Mouse (Mus musculus) brain, embryonic 14.5 days (tissue): ENCODE results near the gene Nyap1. TPM values are rescaled to one million over a fixed set of nuclear protein-coding genes. Genes with fewer than 3 reads are reported as not detected.

Experiments
- DNase-seq: peaks from one replicate; pipeline ENCODE4 v3.0.0-alpha.2; 2011; ENCODE audit warnings: low read depth
- CTCF ChIP-seq: fragments of 200-500 bp; IDR thresholded peaks from 2 replicates; pipeline ENCODE4 v1.5.1; 2012; ENCODE audit warnings: inconsistent platforms, mild to moderate bottlenecking, moderate library complexity, borderline replicate concordance; ENCODE audit not compliant: insufficient read depth, insufficient read length; ENCODE audit errors: extremely low read depth
- POLR2A ChIP-seq: fragments of 200-500 bp; IDR thresholded peaks from 2 replicates; pipeline ENCODE4 v1.6.1; 2012; ENCODE audit warnings: mild to moderate bottlenecking, inconsistent platforms, borderline replicate concordance; ENCODE audit not compliant: poor library complexity, insufficient read depth, insufficient read length, severe bottlenecking; ENCODE audit errors: extremely low read depth
- polyA plus RNA-seq: library from polyadenylated mRNA; depleted of rRNA; stranded (reverse); fragments of >200 nt; gene quantifications from 2 replicates; pipeline ENCODE4 v1.2.3, GENCODE M21; 2012

Gene Nyap1
- polyA plus RNA-seq, 1 experiment, result 208 TPM

DNA sequence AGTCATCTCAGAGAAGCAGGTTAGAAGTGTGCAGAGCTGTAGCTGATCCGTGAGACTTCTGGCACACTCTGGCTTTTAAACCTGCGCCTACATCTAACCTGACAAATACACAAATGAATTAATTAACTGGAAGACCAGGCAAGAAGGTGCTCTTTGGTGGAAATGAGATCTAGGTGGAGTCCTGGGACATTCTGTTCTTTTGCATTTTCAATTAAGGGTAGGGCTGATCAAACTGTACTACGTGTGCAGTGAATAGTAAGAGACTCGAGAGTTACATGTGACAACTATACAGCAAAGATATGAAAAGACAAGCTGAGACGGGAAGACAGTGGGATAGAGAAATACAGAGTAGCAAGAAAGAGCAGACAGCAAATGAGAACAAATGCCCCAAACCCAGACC lies 28.0 kb downstream of the Nyap1 start:
- no peak for DNase-seq
- TF ChIP-seq POLR2A, result no peak
- TF ChIP-seq CTCF, result no peak

- no peak for TF ChIP-seq POLR2A
- no peak for TF ChIP-seq CTCF
- DNase-seq, result peak; percentile 78
These were observed 34.3 kb downstream of the Nyap1 start for GRCm38 (mm10) chr5:137706913-137707633.

- no peak for TF ChIP-seq CTCF
- no peak for TF ChIP-seq POLR2A
These were observed 36.2 kb downstream of the Nyap1 start for GRCm38 (mm10) chr5:137705242-137705641.

GRCm38 (mm10) chr5:137699850-137700249 lies 41.6 kb downstream of the Nyap1 start:
- no peak for DNase-seq
- no peak for TF ChIP-seq CTCF
- TF ChIP-seq POLR2A, result no peak

More at GRCm38 (mm10) chr5:137705242-137705641, 36.2 kb downstream of the Nyap1 start:
- no peak for DNase-seq

DNA sequence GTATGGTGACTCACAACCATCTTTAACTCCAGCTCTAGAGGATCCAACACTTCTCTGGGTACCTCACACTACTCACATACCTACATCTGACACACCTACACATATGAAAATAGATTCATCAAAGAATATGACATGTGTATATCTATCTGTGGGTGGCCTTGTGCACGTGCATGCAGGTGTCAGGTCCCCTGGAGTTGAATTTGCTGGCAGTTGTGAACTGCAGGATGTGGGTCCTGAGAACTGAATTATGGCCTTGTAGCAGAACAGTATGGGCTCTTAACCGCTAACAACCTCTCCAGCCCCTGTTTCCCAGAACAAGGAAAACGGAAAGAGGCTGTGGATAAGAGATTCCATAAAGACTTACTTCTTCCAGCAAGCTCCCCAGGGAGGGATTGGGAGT lies 42.3 kb downstream of the Nyap1 start:
- TF ChIP-seq CTCF (no peak), POLR2A (no peak)
- DNase-seq, result no peak

GRCm38 (mm10) chr5:137695930-137696329 lies 45.5 kb downstream of the Nyap1 start:
- TF ChIP-seq POLR2A (no peak), CTCF (no peak)
- DNase-seq, result no peak

DNA sequence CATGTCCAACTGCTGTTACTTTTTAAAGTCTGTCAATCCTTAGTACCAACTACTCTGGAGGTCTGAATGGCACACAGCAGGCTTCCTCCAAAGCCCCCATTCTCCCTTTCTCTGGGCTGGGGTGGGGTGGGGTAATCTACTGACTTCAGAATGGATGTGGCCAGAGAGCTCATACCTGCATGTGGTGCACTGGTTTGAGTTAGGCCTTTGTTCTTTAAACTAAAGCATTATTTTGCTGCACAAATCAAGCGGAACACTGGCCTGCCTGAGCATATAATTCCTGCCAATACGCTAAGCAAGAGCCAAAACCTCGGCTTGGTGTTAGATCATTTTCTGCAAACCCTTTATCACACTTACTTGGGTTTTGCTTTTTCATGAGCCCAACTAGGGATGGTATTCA lies 46.6 kb downstream of the Nyap1 start:
- TF ChIP-seq POLR2A, result no peak
- TF ChIP-seq CTCF, result no peak
- DNase-seq, result peak; percentile 51

- no peak for DNase-seq
- TF ChIP-seq POLR2A, result no peak
- TF ChIP-seq CTCF, result no peak
These were observed 49.5 kb downstream of the Nyap1 start for GRCm38 (mm10) chr5:137691881-137692280.

- DNase-seq, result no peak
These were observed 50.9 kb downstream of the Nyap1 start for GRCm38 (mm10) chr5:137690531-137690930.

DNA sequence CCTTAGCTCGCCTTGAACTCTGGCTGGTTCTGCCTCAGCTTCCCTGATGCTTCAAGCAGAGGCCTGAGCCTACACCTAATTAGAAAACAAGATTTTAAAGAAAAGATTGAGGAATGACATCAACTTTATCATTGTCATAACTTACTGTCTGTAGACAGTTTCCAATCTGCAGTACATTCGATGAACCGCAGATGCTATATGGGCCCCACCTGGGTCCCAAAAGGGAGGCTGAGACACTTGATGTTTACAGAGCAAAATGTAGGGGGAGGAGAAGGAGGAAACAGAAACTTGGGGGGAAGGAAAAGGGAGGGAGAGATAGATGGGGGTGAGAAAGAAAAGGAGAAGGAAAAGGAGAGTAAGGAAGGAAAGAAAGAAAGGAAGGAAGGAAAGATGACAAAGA lies 51.4 kb downstream of the Nyap1 start:
- DNase-seq, result no peak
- TF ChIP-seq CTCF (no peak), POLR2A (no peak)

More at GRCm38 (mm10) chr5:137690531-137690930, 50.9 kb downstream of the Nyap1 start:
- TF ChIP-seq CTCF (no peak), POLR2A (no peak)

DNA sequence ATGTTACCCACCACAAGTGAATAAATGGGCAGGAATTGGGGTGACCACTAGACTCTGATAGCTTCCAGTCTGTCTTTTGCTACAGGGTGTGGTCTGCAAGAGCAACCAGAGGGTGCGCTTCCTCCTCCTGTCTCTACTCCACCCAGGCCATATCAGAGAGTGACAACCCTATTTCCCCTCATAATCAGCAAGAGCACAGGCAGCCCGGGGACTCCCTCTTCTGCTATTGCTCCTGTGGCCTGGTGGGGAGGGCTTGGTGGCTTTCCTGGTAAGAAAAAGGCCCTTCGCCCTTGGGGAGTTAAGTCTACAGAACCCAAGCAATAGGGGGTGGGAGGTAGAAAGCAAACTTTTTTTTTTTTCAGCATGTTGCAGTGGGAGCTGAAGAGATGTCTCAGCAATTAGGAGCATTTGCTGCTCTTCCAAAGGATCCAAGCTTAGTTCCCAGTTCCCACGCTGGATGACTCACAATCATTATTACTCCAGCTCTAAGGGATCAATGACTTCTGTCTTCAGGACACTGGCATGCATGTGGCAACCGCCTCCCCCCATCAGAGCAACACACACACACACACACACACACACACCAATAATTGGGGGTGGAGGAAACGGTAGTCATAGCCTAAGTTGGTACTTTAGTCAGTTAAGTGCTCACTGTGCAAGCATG lies 55.1 kb downstream of the Nyap1 start:
- TF ChIP-seq POLR2A, result no peak
- no peak for TF ChIP-seq CTCF
- no peak for DNase-seq

- TF ChIP-seq POLR2A (no peak), CTCF (no peak)
- DNase-seq, result no peak
These were observed 55.8 kb downstream of the Nyap1 start for GRCm38 (mm10) chr5:137685653-137686052.
